Mouse (Mus musculus) lung, embryonic 14.5 days (tissue): ENCODE results near the gene Gm8453. TPM values are rescaled to one million over a fixed set of nuclear protein-coding genes. Genes with fewer than 3 reads are reported as not detected.
"Not testable (repeated sequence)": the region's sequence is repeated elsewhere in the genome, so short reads cannot be mapped to it uniquely, and the experiment has no call there.

ENCODE experiments used
- ATAC-seq: fragments of 200-750 bp; cut with Nextera tagmentation; 2 replicates; pipeline ENCODE4 v1.8.0; 2017; ENCODE audit warnings: mild to moderate bottlenecking, moderate TSS enrichment, moderate library complexity; ENCODE audit not compliant: insufficient read depth
- DNase-seq: peaks from one replicate; pipeline ENCODE4 v3.0.0-alpha.2; 2015
- H3K27ac ChIP-seq: fragments of 300-500 bp; sonication (generic); 2 replicates; pipeline ENCODE4 v1.5.1; 2014; ENCODE audit warnings: low read depth, mild to moderate bottlenecking, moderate library complexity
- H3K27me3 ChIP-seq: fragments of 300-500 bp; sonication (generic); 2 replicates; pipeline ENCODE4 v1.6.1; 2014; ENCODE audit warnings: low read length, control low read depth; ENCODE audit not compliant: insufficient read depth
- H3K36me3 ChIP-seq: fragments of 300-500 bp; sonication (generic); 2 replicates; pipeline ENCODE4 v1.6.1; 2014; ENCODE audit warnings: control low read depth; ENCODE audit not compliant: insufficient read depth
- H3K4me1 ChIP-seq: fragments of 300-500 bp; sonication (generic); 2 replicates; pipeline ENCODE4 v1.6.1; 2014; ENCODE audit warnings: antibody characterized with exemption, control low read depth; ENCODE audit not compliant: insufficient read depth
- H3K4me2 ChIP-seq: fragments of 300-500 bp; sonication (generic); 2 replicates; pipeline ENCODE4 v1.6.1; 2014; ENCODE audit warnings: mild to moderate bottlenecking
- H3K4me3 ChIP-seq: fragments of 300-500 bp; sonication (generic); 2 replicates; pipeline ENCODE4 v1.5.1; 2014; ENCODE audit warnings: low read depth, low read length
- H3K9ac ChIP-seq: fragments of 300-500 bp; sonication (generic); 2 replicates; pipeline ENCODE4 v1.6.1; 2014
- H3K9me3 ChIP-seq: fragments of 300-500 bp; sonication (generic); 2 replicates; pipeline ENCODE4 v1.6.1; 2016; ENCODE audit warnings: low read depth, low read length, control low read depth
- WGBS: fragments of 180-500 bp; shearing (Covaris S2); extraction: QIAGEN DNeasy Blood & Tissue Kit; methylation state at CpG from one replicate; pipeline ENCODE4 v1.1.7; 2014; 5-methylcytosine and 5-hydroxymethylcytosine counted together
- polyA plus RNA-seq: library from polyadenylated mRNA; unstranded; fragments of >200 nt; fragmentation: Nextera tagmentation; extraction: Ambion mirVana; gene quantifications from 2 replicates; pipeline ENCODE4 v1.2.1, GENCODE M21; 2014

The Gm8453 gene
- not detected in 2 replicates for polyA plus RNA-seq

DNA sequence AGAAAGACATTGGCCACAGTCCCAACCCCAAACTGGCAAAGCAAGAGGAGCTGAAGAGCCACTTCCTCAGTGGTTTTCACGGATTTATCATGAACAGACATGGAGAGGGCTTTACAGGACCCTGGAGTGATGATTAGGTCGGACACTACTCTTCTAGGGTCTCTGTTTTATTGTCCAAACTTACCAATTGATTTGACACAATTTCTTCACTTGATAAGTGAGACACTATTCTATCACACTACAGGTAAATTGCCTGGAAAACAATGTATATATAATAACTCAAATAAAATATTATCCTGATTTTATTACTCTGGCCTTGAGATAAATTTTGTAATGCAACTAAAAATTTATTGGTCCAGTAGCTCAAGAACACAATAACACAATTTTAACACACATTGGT is at the start of gene Gm8453:
TSS of gene Gm8453 (minus strand) at position 101 of the 400 bp plus-strand sequence.
- H3K9me3 ChIP-seq, H3K4me2 ChIP-seq, H3K4me1 ChIP-seq, DNase-seq, H3K4me3 ChIP-seq, H3K9ac ChIP-seq, H3K27me3 ChIP-seq, H3K36me3 ChIP-seq, ATAC-seq, H3K27ac ChIP-seq: not testable (repeated sequence)
- WGBS = 19% methylated on average over 1 of the region's 2 CpGs

DNA sequence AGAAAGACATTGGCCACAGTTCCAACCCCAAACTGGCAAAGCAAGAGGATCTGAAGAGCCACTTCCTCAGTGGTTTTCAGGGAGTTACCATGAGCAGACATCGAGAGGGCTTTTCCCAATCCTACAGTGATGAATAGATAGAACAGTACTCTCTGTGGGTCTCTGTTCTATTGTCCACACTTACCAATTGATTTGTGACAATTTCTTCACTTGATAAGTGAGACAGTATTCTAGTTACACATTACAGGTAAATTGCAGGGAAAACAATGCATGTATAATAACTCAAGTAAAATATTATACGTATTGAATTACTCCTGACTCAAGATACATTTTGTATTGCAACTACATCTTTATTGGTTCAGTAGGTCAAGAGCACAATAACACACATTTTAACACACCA is 28.1 kb downstream of the Gm8453 start, which contains the start of gene Gm8653:
TSS of gene Gm8653 (minus strand) at position 101 of the 400 bp plus-strand sequence.
- not testable (repeated sequence) for H3K4me2 ChIP-seq, H3K9me3 ChIP-seq, H3K36me3 ChIP-seq, H3K4me3 ChIP-seq, H3K27ac ChIP-seq, H3K4me1 ChIP-seq, DNase-seq, ATAC-seq, H3K9ac ChIP-seq, H3K27me3 ChIP-seq
- no CpG with 5 or more reads among the region's 2 CpGs for whole genome bisulfite sequencing

DNA sequence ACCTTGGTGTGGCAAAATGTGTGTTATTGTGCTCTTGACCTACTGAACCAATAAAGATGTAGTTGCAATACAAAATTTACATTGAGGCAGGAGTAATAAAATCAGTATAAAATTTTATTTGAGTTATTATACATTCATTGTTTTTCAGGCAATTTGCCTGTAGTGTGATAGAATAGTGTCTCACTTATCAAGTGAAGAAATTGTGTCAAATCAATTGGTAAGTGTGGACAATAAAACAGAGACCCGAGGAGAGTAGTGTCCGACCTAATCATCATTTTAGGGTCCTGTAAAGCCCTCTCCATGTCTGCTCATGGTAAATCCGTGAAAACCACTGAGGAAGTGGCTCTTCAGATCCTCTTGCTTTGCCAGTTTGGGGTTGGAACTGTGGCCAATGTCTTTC is 40.2 kb downstream of the Gm8453 start, which contains the start of gene Vmn1r143:
TSS of gene Vmn1r143 (plus strand) at position 301 of the 400 bp plus-strand sequence.
- not testable (repeated sequence) for H3K27ac ChIP-seq, ATAC-seq, H3K4me2 ChIP-seq, H3K36me3 ChIP-seq, DNase-seq, H3K9me3 ChIP-seq, H3K27me3 ChIP-seq, H3K4me1 ChIP-seq, H3K4me3 ChIP-seq, H3K9ac ChIP-seq
- WGBS = no CpG with 5 or more reads among the region's 3 CpGs

Other genes with a start within 250 kb of the Gm8453 start
- gene Vmn1r137, start 234.9 kb downstream of the Gm8453 start, polyA plus RNA-seq = not detected in 2 replicates
- gene Vmn1r138, start 200.6 kb downstream of the Gm8453 start, polyA plus RNA-seq = not detected in 2 replicates
- gene Gm6176, start 173.2 kb downstream of the Gm8453 start, polyA plus RNA-seq = not detected in 2 replicates
- not detected in 2 replicates for gene Vmn1r139, start 160.4 kb downstream of the Gm8453 start, polyA plus RNA-seq
- not detected in 2 replicates for gene Gm16451, start 111.2 kb downstream of the Gm8453 start, polyA plus RNA-seq
- gene Gm10666, start 94.7 kb downstream of the Gm8453 start, polyA plus RNA-seq = not detected in 2 replicates
- not detected in 2 replicates for gene Vmn1r142, start 65.4 kb downstream of the Gm8453 start, polyA plus RNA-seq
- not detected in 2 replicates for gene Vmn1r143, start 40.1 kb downstream of the Gm8453 start, polyA plus RNA-seq
- not detected in 2 replicates for gene Gm8653, start 28.2 kb downstream of the Gm8453 start, polyA plus RNA-seq
- not detected in 2 replicates for gene Gm4187, start 100.2 kb upstream of the Gm8453 start, polyA plus RNA-seq
- gene Gm8660, start 141.6 kb upstream of the Gm8453 start, polyA plus RNA-seq = not detected in 2 replicates
- not detected in 2 replicates for gene Vmn1r148, start 184.1 kb upstream of the Gm8453 start, polyA plus RNA-seq
- not detected in 2 replicates for gene Vmn1r149, start 208.7 kb upstream of the Gm8453 start, polyA plus RNA-seq
- gene Gm10665, start 234.6 kb upstream of the Gm8453 start, polyA plus RNA-seq = not detected in 2 replicates